Mouse (Mus musculus) liver, adult 2 months (tissue): ENCODE results near the gene Tbc1d25.

Source experiments
- CTCF ChIP-seq: fragments of 200-500 bp; IDR thresholded peaks from 2 replicates; pipeline ENCODE4 v1.5.1; 2011; ENCODE audit warnings: low read depth, low read length, control low read depth
- POLR2A ChIP-seq: fragments of 200-500 bp; IDR thresholded peaks from 2 replicates; pipeline ENCODE4 v1.6.1; 2011; ENCODE audit warnings: low read length, control low read depth; ENCODE audit not compliant: insufficient read depth; ENCODE audit errors: extremely low read depth

GRCm38 (mm10) chrX:8209720-8210119, 33.7 kb upstream of the Tbc1d25 start:
- TF ChIP-seq CTCF (no peak), POLR2A (no peak)
